Mouse (Mus musculus) macrophage (primary cell): ENCODE measurements around the gene Cckar. TPM values are rescaled to one million over a fixed set of nuclear protein-coding genes. Genes with fewer than 3 reads are reported as not detected.

ENCODE experiments used
- H3K27ac ChIP-seq: fragments of 350-480 bp; formaldehyde crosslinking; 2 replicates; pipeline ENCODE4 v1.9.0; 2021
- H3K36me3 ChIP-seq: fragments of 350-480 bp; formaldehyde crosslinking; 2 replicates; pipeline ENCODE4 v1.9.0; 2021; ENCODE audit errors: inconsistent target
- H3K4me3 ChIP-seq: fragments of 350-480 bp; formaldehyde crosslinking; 2 replicates; pipeline ENCODE4 v1.9.0; 2021; ENCODE audit errors: inconsistent target
- H3K79me2 ChIP-seq: fragments of 350-480 bp; formaldehyde crosslinking; 2 replicates; pipeline ENCODE4 v1.9.0; 2021; ENCODE audit errors: inconsistent target
- WGBS: methylation state at CpG from one replicate; pipeline ENCODE4 v1.1.7; 2026; ENCODE audit warnings: inconsistent platforms; ENCODE audit not compliant: missing documents; 5-methylcytosine and 5-hydroxymethylcytosine counted together
- polyA plus RNA-seq: library from polyadenylated mRNA; stranded (reverse); fragments of 250-400 nt; gene quantifications from 3 replicates; pipeline ENCODE4 v1.2.4, GENCODE M21; 2018; ENCODE audit warnings: inconsistent platforms
- total RNA-seq, 78 experiments: library from RNA; depleted of rRNA; stranded (reverse); fragments of 250-400 nt; gene quantifications; 1 replicate in 9 of 78; 2 replicates in 24 of 78; 3 replicates in 43 of 78; 4 replicates in 2 of 78; pipeline ENCODE4 v1.2.4; 2018; ENCODE audit warnings: inconsistent platforms in 56 of 78

Cckar gene
- not detected for total RNA-seq (2018; cell fraction: chromatin; rRNA removed)
- not detected for total RNA-seq (2018; cell fraction: cytosol; rRNA removed)
- not detected for total RNA-seq (2018; cell fraction: nucleus; rRNA removed)
- polyA plus RNA-seq: not detected in 3 replicates

- no peaks in the 10 kb centered on the region for H3K36me3 ChIP-seq
- H3K79me2 ChIP-seq: no peaks in the 10 kb centered on the region
- 77% methylated on average over 11 of the region's 11 CpGs for WGBS
- H3K27ac ChIP-seq: no peak within 1 kb of the TSS
- no peak within 1 kb of the TSS for H3K4me3 ChIP-seq
These were observed at the start of gene Cckar for GRCm38 (mm10) chr5:53707235-53708177. Gene Cckar (minus strand): TSS chr5:53707705.

- Histone ChIP-seq H3K36me3 (no peaks in the 10 kb centered on the region), H3K4me3 (no peak overlapping the region), H3K27ac (no peak overlapping the region), H3K79me2 (no peaks in the 10 kb centered on the region)
- WGBS: 60% methylated on average over 1 of the region's 2 CpGs
These were observed 36.6 kb upstream of the Cckar start for GRCm38 (mm10) chr5:53744061-53744460.

- Histone ChIP-seq H3K79me2 (no peaks in the 10 kb centered on the region), H3K36me3 (no peaks in the 10 kb centered on the region), H3K27ac (no peak overlapping the region), H3K4me3 (no peak overlapping the region)
- WGBS: 70% methylated on average over 10 of the region's 10 CpGs
These were observed 25.4 kb upstream of the Cckar start for GRCm38 (mm10) chr5:53732933-53733332.

- no peaks in the 10 kb centered on the region for H3K36me3 ChIP-seq
- 89% methylated on average over 3 of the region's 3 CpGs for WGBS
- no peaks in the 10 kb centered on the region for H3K79me2 ChIP-seq
- H3K4me3 ChIP-seq: no peak overlapping the region
- no peak overlapping the region for H3K27ac ChIP-seq
These were observed 20.1 kb upstream of the Cckar start for GRCm38 (mm10) chr5:53727606-53728005.

- no peak overlapping the region for H3K4me3 ChIP-seq
- H3K79me2 ChIP-seq: no peaks in the 10 kb centered on the region
- H3K27ac ChIP-seq: no peak overlapping the region
- H3K36me3 ChIP-seq: no peaks in the 10 kb centered on the region
- 91% methylated on average over 5 of the region's 5 CpGs for WGBS
These were observed 18.5 kb upstream of the Cckar start for GRCm38 (mm10) chr5:53726011-53726410.

- 88% methylated on average over 5 of the region's 5 CpGs for WGBS
These were observed 9.0 kb upstream of the Cckar start for GRCm38 (mm10) chr5:53716462-53716861.

GRCm38 (mm10) chr5:53711277-53711676 lies 3.8 kb upstream of the Cckar start:
- WGBS: 71% methylated on average over 9 of the region's 9 CpGs
- Histone ChIP-seq H3K4me3 (no peak overlapping the region), H3K36me3 (no peaks in the 10 kb centered on the region), H3K27ac (no peak overlapping the region), H3K79me2 (no peaks in the 10 kb centered on the region)

More at GRCm38 (mm10) chr5:53716462-53716861, 9.0 kb upstream of the Cckar start:
- Histone ChIP-seq H3K36me3 (no peaks in the 10 kb centered on the region), H3K4me3 (no peak overlapping the region), H3K27ac (no peak overlapping the region), H3K79me2 (no peaks in the 10 kb centered on the region)

GRCm38 (mm10) chr5:53708191-53708590 lies 686 bp upstream of the Cckar start:
- Histone ChIP-seq H3K36me3 (no peaks in the 10 kb centered on the region), H3K4me3 (no peak overlapping the region), H3K27ac (no peak overlapping the region), H3K79me2 (no peaks in the 10 kb centered on the region)
- 87% methylated on average over 4 of the region's 4 CpGs for WGBS

GRCm38 (mm10) chr5:53702686-53703085 lies 4.8 kb downstream of the Cckar start:
- no peaks in the 10 kb centered on the region for H3K79me2 ChIP-seq
- WGBS: 91% methylated on average over 14 of the region's 14 CpGs
- no peaks in the 10 kb centered on the region for H3K36me3 ChIP-seq
- no peak overlapping the region for H3K4me3 ChIP-seq
- no peak overlapping the region for H3K27ac ChIP-seq

GRCm38 (mm10) chr5:53697794-53698193 lies 9.7 kb downstream of the Cckar start:
- no peaks in the 10 kb centered on the region for H3K79me2 ChIP-seq
- H3K4me3 ChIP-seq: no peak overlapping the region
- no peaks in the 10 kb centered on the region for H3K36me3 ChIP-seq
- H3K27ac ChIP-seq: no peak overlapping the region
- WGBS: 87% methylated on average over 9 of the region's 9 CpGs

GRCm38 (mm10) chr5:53696701-53697100 lies 10.8 kb downstream of the Cckar start:
- no peak overlapping the region for H3K27ac ChIP-seq
- H3K79me2 ChIP-seq: no peaks in the 10 kb centered on the region
- H3K4me3 ChIP-seq: no peak overlapping the region
- 94% methylated on average over 3 of the region's 3 CpGs for WGBS
- H3K36me3 ChIP-seq: no peaks in the 10 kb centered on the region

- no peak overlapping the region for H3K4me3 ChIP-seq
- H3K27ac ChIP-seq: no peak overlapping the region
- H3K36me3 ChIP-seq: no peaks in the 10 kb centered on the region
- WGBS: 92% methylated on average over 1 of the region's 1 CpGs
- H3K79me2 ChIP-seq: no peaks in the 10 kb centered on the region
These were observed 14.8 kb downstream of the Cckar start for GRCm38 (mm10) chr5:53692662-53693061.

- Histone ChIP-seq H3K27ac (no peak overlapping the region), H3K4me3 (no peak overlapping the region), H3K79me2 (no peaks in the 10 kb centered on the region), H3K36me3 (no peaks in the 10 kb centered on the region)
- WGBS: 49% methylated on average over 8 of the region's 8 CpGs
These were observed 15.4 kb downstream of the Cckar start for GRCm38 (mm10) chr5:53692100-53692499.

GRCm38 (mm10) chr5:53691577-53691976 lies 15.9 kb downstream of the Cckar start:
- Histone ChIP-seq H3K4me3 (no peak overlapping the region), H3K36me3 (no peaks in the 10 kb centered on the region), H3K79me2 (no peaks in the 10 kb centered on the region), H3K27ac (no peak overlapping the region)
- WGBS: 90% methylated on average over 3 of the region's 3 CpGs

- H3K4me3 ChIP-seq: no peak overlapping the region
- no peaks in the 10 kb centered on the region for H3K79me2 ChIP-seq
- no peak overlapping the region for H3K27ac ChIP-seq
- no peaks in the 10 kb centered on the region for H3K36me3 ChIP-seq
- WGBS: 94% methylated on average over 7 of the region's 7 CpGs
These were observed 19.2 kb downstream of the Cckar start for GRCm38 (mm10) chr5:53688326-53688725.
